Mouse (Mus musculus) erythroblast, embryonic 14.5 days (primary cell): ENCODE results near the gene Rab40c.

Experiments
- GATA1 ChIP-seq: IDR thresholded peaks from 2 replicates; pipeline ENCODE4 v1.6.1; 2012; ENCODE audit warnings: low read length, inconsistent platforms, mixed read lengths
- TAL1 ChIP-seq: IDR thresholded peaks from 3 replicates; pipeline ENCODE4 v1.6.1; 2012; ENCODE audit warnings: low read length, inconsistent platforms, mixed read lengths

GRCm38 (mm10) chr17:25951225-25951802, 31.8 kb upstream of the Rab40c start:
- TF ChIP-seq TAL1 (no peak), GATA1 (no peak)
